Mouse (Mus musculus): Measurements from ENCODE around the gene Trem3. TPM values are rescaled to one million over a fixed set of nuclear protein-coding genes. Genes with fewer than 3 reads are reported as not detected.

Gene Trem3
- polyA plus RNA-seq, 1 experiment: not detected

GRCm38 (mm10) chr17:48280943-48281738 lies 33.6 kb downstream of the Trem3 start:
- no peak overlapping the region for H3K4me3 ChIP-seq (ENCODE audit: insufficient read depth, low read length)
- no peaks in the 10 kb centered on the region for H3K4me1 ChIP-seq (ENCODE audit: control insufficient read depth, insufficient read depth, low read length)
- TF ChIP-seq CTCF (IDR thresholded peaks at IDR 0.05; ENCODE audit: borderline replicate concordance, insufficient read depth, low read length) (no peak), POLR2A (IDR thresholded peaks at IDR 0.05; ENCODE audit: low read depth, low read length) (no peak)
- H3K27ac ChIP-seq (ENCODE audit: insufficient read depth, low read length): no peak overlapping the region

- H3K4me3 ChIP-seq (ENCODE audit: insufficient read depth, low read length): no peak overlapping the region
- H3K27ac ChIP-seq (ENCODE audit: insufficient read depth, low read length): no peak overlapping the region
- no peaks in the 10 kb centered on the region for H3K4me1 ChIP-seq (ENCODE audit: control insufficient read depth, insufficient read depth, low read length)
- TF ChIP-seq CTCF (IDR thresholded peaks at IDR 0.05; ENCODE audit: borderline replicate concordance, insufficient read depth, low read length) (no peak), POLR2A (IDR thresholded peaks at IDR 0.05; ENCODE audit: low read depth, low read length) (no peak)
Observed at GRCm38 (mm10) chr17:48281739-48282085, 34.1 kb downstream of the Trem3 start.

GRCm38 (mm10) chr17:48286765-48287164 lies 39.2 kb downstream of the Trem3 start:
- no peaks in the 10 kb centered on the region for H3K4me1 ChIP-seq (ENCODE audit: control insufficient read depth, insufficient read depth, low read length)
- no peak overlapping the region for H3K4me3 ChIP-seq (ENCODE audit: insufficient read depth, low read length)
- TF ChIP-seq CTCF (IDR thresholded peaks at IDR 0.05; ENCODE audit: borderline replicate concordance, insufficient read depth, low read length) (no peak), POLR2A (IDR thresholded peaks at IDR 0.05; ENCODE audit: low read depth, low read length) (no peak)
- H3K27ac ChIP-seq (ENCODE audit: insufficient read depth, low read length): no peak overlapping the region

GRCm38 (mm10) chr17:48287276-48287675 lies 39.7 kb downstream of the Trem3 start:
- no peak overlapping the region for H3K4me3 ChIP-seq (ENCODE audit: insufficient read depth, low read length)
- no peak overlapping the region for H3K27ac ChIP-seq (ENCODE audit: insufficient read depth, low read length)
- no peak for TF ChIP-seq POLR2A (IDR thresholded peaks at IDR 0.05; ENCODE audit: low read depth, low read length)
- TF ChIP-seq CTCF (IDR thresholded peaks at IDR 0.05; ENCODE audit: borderline replicate concordance, insufficient read depth, low read length): no peak
- H3K4me1 ChIP-seq (ENCODE audit: control insufficient read depth, insufficient read depth, low read length): no peaks in the 10 kb centered on the region

- Histone ChIP-seq H3K4me3 (ENCODE audit: insufficient read depth, low read length) (no peak overlapping the region), H3K4me1 (ENCODE audit: control insufficient read depth, insufficient read depth, low read length) (no peaks in the 10 kb centered on the region), H3K27ac (ENCODE audit: insufficient read depth, low read length) (no peak overlapping the region)
- TF ChIP-seq CTCF (IDR thresholded peaks at IDR 0.05; ENCODE audit: borderline replicate concordance, insufficient read depth, low read length) (no peak), POLR2A (IDR thresholded peaks at IDR 0.05; ENCODE audit: low read depth, low read length) (no peak)
Observed at GRCm38 (mm10) chr17:48293500-48294194, 46.1 kb downstream of the Trem3 start.

GRCm38 (mm10) chr17:48299203-48299602 lies 51.6 kb downstream of the Trem3 start, which contains the start of gene Treml2:
Gene Treml2, plus strand, starts transcription at chr17:48299498.
- TF ChIP-seq POLR2A (IDR thresholded peaks at IDR 0.05; ENCODE audit: low read depth, low read length) (no peak), CTCF (IDR thresholded peaks at IDR 0.05; ENCODE audit: borderline replicate concordance, insufficient read depth, low read length) (no peak)
- H3K27ac ChIP-seq (ENCODE audit: insufficient read depth, low read length): no peak within 1 kb of the TSS

GRCm38 (mm10) chr17:48299756-48300155 lies 52.2 kb downstream of the Trem3 start:
- H3K4me3 ChIP-seq (ENCODE audit: insufficient read depth, low read length): no peak overlapping the region
- no peak overlapping the region for H3K27ac ChIP-seq (ENCODE audit: insufficient read depth, low read length)
- TF ChIP-seq POLR2A (IDR thresholded peaks at IDR 0.05; ENCODE audit: low read depth, low read length) (no peak), CTCF (IDR thresholded peaks at IDR 0.05; ENCODE audit: borderline replicate concordance, insufficient read depth, low read length) (no peak)
- no peaks in the 10 kb centered on the region for H3K4me1 ChIP-seq (ENCODE audit: control insufficient read depth, insufficient read depth, low read length)

More at GRCm38 (mm10) chr17:48299203-48299602, 51.6 kb downstream of the Trem3 start, which contains the start of gene Treml2:
- no peaks in the 10 kb centered on the region for H3K4me1 ChIP-seq (ENCODE audit: control insufficient read depth, insufficient read depth, low read length)
- H3K4me3 ChIP-seq (ENCODE audit: insufficient read depth, low read length): no peak within 1 kb of the TSS

GRCm38 (mm10) chr17:48300199-48300598 lies 52.6 kb downstream of the Trem3 start:
- Histone ChIP-seq H3K4me1 (ENCODE audit: control insufficient read depth, insufficient read depth, low read length) (no peaks in the 10 kb centered on the region), H3K4me3 (ENCODE audit: insufficient read depth, low read length) (no peak overlapping the region), H3K27ac (ENCODE audit: insufficient read depth, low read length) (no peak overlapping the region)
- TF ChIP-seq POLR2A (IDR thresholded peaks at IDR 0.05; ENCODE audit: low read depth, low read length) (no peak), CTCF (IDR thresholded peaks at IDR 0.05; ENCODE audit: borderline replicate concordance, insufficient read depth, low read length) (no peak)

GRCm38 (mm10) chr17:48300861-48301260 lies 53.3 kb downstream of the Trem3 start:
- TF ChIP-seq POLR2A (IDR thresholded peaks at IDR 0.05; ENCODE audit: low read depth, low read length) (no peak), CTCF (IDR thresholded peaks at IDR 0.05; ENCODE audit: borderline replicate concordance, insufficient read depth, low read length) (no peak)
- H3K4me1 ChIP-seq (ENCODE audit: control insufficient read depth, insufficient read depth, low read length): no peaks in the 10 kb centered on the region
- no peak overlapping the region for H3K27ac ChIP-seq (ENCODE audit: insufficient read depth, low read length)
- H3K4me3 ChIP-seq (ENCODE audit: insufficient read depth, low read length): no peak overlapping the region

GRCm38 (mm10) chr17:48301792-48302191 lies 54.2 kb downstream of the Trem3 start:
- no peak overlapping the region for H3K4me3 ChIP-seq (ENCODE audit: insufficient read depth, low read length)
- H3K27ac ChIP-seq (ENCODE audit: insufficient read depth, low read length): no peak overlapping the region
- H3K4me1 ChIP-seq (ENCODE audit: control insufficient read depth, insufficient read depth, low read length): no peaks in the 10 kb centered on the region
- TF ChIP-seq CTCF (IDR thresholded peaks at IDR 0.05; ENCODE audit: borderline replicate concordance, insufficient read depth, low read length): no peak
- TF ChIP-seq POLR2A (IDR thresholded peaks at IDR 0.05; ENCODE audit: low read depth, low read length): no peak

Other genes with a start within 250 kb of the Trem3 start
- gene 1700122O11Rik, start 209.5 kb upstream of the Trem3 start, polyA plus RNA-seq (2011; ENCODE audit: insufficient read length, low read depth, missing spikeins): not detected in 2 replicates
- gene 1700067P10Rik, start 158.5 kb upstream of the Trem3 start, polyA plus RNA-seq (2011; ENCODE audit: insufficient read length, low read depth, missing spikeins): not detected in 2 replicates
- gene 9830107B12Rik, start 101.5 kb upstream of the Trem3 start, polyA plus RNA-seq (2011; ENCODE audit: insufficient read length, low read depth, missing spikeins): not detected in 2 replicates
- gene A530064D06Rik, start 80.5 kb upstream of the Trem3 start, polyA plus RNA-seq (2011; ENCODE audit: insufficient read length, low read depth, missing spikeins): not detected in 2 replicates
- gene Trem1, start 15.0 kb upstream of the Trem3 start, polyA plus RNA-seq (2011; ENCODE audit: insufficient read length, low read depth, missing spikeins): 0.33 TPM in 1 of 2 replicates, not detected in the other
- gene Treml4, start 16.5 kb downstream of the Trem3 start, polyA plus RNA-seq (2011; ENCODE audit: insufficient read length, low read depth, missing spikeins): not detected in 2 replicates
- gene Treml2, start 51.7 kb downstream of the Trem3 start, polyA plus RNA-seq (2011; ENCODE audit: insufficient read length, low read depth, missing spikeins): not detected in 2 replicates
- 0.19 TPM in 1 of 2 replicates, not detected in the other for gene B430306N03Rik, start 68.4 kb downstream of the Trem3 start, polyA plus RNA-seq (2011; ENCODE audit: insufficient read length, low read depth, missing spikeins)
- gene Trem2, start 98.6 kb downstream of the Trem3 start, polyA plus RNA-seq (2011; ENCODE audit: insufficient read length, low read depth, missing spikeins): 0.32 and 2.2 TPM in 2 replicates
- gene Treml1, start 112.1 kb downstream of the Trem3 start, polyA plus RNA-seq (2011; ENCODE audit: insufficient read length, low read depth, missing spikeins): not detected in 2 replicates
- 31.9 and 41.5 TPM in 2 replicates for gene Nfya, start 162.1 kb downstream of the Trem3 start, polyA plus RNA-seq (2011; ENCODE audit: insufficient read length, low read depth, missing spikeins)
- 17.1 and 18.9 TPM in 2 replicates for gene Oard1, start 162.2 kb downstream of the Trem3 start, polyA plus RNA-seq (2011; ENCODE audit: insufficient read length, low read depth, missing spikeins)
- not detected in 2 replicates for gene Apobec2, start 185.2 kb downstream of the Trem3 start, polyA plus RNA-seq (2011; ENCODE audit: insufficient read length, low read depth, missing spikeins)
- gene Tspo2, start 203.7 kb downstream of the Trem3 start, polyA plus RNA-seq (2011; ENCODE audit: insufficient read length, low read depth, missing spikeins): not detected in 2 replicates
- not detected in 2 replicates for gene Unc5cl, start 207.1 kb downstream of the Trem3 start, polyA plus RNA-seq (2011; ENCODE audit: insufficient read length, low read depth, missing spikeins)